Mouse (Mus musculus) MEL-GATA-1-ER (cell line): Measurements from ENCODE around the gene Alpk1.
"Not testable (repeated sequence)": the region's sequence is repeated elsewhere in the genome, so short reads cannot be mapped to it uniquely, and the experiment has no call there.

ENCODE experiments used
- DNase-seq: peaks from one replicate; pipeline ENCODE4 v3.0.0-alpha.2; 2012; ENCODE audit warnings: low read depth; ENCODE audit errors: extremely low read depth

Gene Alpk1

GRCm38 (mm10) chr3:127790234-127791055 lies 10.1 kb upstream of the Alpk1 start:
- DNase-seq = peak; percentile 62

GRCm38 (mm10) chr3:127789500-127790191 lies 9.3 kb upstream of the Alpk1 start, which contains the start of gene Tifa:
TSS of gene Tifa (plus strand) at chr3:127789805.
- DNase-seq = peak; percentile 12

GRCm38 (mm10) chr3:127788919-127789318 lies 8.6 kb upstream of the Alpk1 start:
- DNase-seq = no peak

GRCm38 (mm10) chr3:127788038-127788437 lies 7.7 kb upstream of the Alpk1 start:
- DNase-seq = no peak

DNA sequence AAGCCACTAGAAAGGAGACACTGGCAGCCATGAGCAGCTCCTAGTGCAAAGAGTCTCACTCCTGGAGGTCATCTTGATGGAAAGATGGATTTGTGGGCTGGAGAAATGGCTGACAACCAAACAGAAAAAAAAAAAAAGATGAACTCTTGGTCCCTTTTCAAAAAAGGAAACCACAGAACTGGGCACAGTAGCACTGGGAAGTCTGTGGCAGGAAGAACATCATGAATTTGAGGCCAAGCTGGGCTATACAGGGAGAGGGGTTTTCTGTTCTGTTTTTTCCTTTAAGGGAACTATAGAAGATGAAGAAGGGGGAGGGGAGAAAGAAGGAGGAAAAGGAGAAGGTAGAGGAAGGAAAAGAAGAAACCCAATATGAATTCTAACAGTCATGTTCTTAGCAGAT lies 6.7 kb upstream of the Alpk1 start:
- DNase-seq = no peak

GRCm38 (mm10) chr3:127783680-127784079 lies 3.4 kb upstream of the Alpk1 start:
- DNase-seq = not testable (repeated sequence)

DNA sequence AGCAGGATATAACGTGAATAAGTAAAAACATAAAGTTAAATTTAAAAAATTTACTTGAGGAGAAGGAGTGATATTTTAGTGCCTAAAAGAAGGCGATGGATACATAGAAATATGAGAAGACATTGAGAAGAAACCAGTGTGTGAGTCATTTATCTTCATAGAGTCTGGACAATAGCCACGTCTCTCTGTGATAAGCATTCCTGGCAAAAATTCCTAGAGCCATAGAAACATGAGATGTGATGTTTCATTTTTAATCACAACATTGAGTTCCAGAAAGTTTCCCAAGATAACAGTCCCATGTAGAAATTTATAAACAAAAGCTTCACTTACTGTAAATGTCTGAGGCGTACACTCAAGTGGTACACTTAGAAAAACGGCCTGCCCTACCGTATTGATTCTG lies 2.6 kb upstream of the Alpk1 start:
- no peak for DNase-seq

GRCm38 (mm10) chr3:127780921-127781320 lies 594 bp upstream of the Alpk1 start:
- no peak for DNase-seq

DNA sequence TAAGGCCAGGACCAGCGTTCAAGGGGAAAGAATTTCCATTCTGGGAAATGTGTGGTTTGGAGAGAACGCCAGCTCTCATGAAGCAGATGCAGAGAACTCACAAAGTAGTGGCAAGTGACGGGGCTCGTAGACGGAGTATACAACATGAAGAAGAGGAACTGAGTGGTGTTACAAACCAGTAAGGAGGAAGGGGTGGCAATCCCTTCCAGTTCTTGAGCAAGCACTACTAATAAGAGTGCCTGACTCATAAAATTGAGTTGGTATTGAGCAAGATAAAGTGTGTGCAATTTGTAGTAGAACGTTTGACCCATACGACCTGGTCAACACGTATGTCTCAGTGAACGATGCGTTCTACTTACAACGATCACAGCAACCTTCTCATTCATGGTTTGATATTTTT lies 11.2 kb downstream of the Alpk1 start:
- DNase-seq = no peak

DNA sequence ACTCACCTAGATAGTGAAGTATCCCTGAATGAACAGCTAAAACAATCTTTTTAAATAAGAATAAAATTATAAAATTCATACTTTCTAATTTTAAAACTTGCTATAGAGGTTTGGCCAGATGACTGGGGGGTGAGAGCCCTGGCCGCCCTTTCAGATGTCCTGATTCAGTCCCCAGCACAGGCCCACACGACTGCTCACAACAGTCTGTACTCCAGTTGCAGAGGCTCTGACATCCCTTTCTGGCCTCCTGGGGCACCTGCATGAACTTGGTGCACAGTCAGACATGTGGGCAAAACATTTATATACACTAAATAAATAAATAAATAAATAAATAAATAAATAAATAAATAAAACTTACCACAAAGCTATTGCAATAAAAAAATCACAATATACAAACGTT lies 14.4 kb downstream of the Alpk1 start:
- DNase-seq = no peak

- DNase-seq = no peak
These were observed 15.8 kb downstream of the Alpk1 start for GRCm38 (mm10) chr3:127764541-127764940.

GRCm38 (mm10) chr3:127763076-127763612 lies 17.2 kb downstream of the Alpk1 start:
- peak; percentile 95 for DNase-seq

GRCm38 (mm10) chr3:127762403-127762802 lies 17.9 kb downstream of the Alpk1 start:
- DNase-seq = no peak

DNA sequence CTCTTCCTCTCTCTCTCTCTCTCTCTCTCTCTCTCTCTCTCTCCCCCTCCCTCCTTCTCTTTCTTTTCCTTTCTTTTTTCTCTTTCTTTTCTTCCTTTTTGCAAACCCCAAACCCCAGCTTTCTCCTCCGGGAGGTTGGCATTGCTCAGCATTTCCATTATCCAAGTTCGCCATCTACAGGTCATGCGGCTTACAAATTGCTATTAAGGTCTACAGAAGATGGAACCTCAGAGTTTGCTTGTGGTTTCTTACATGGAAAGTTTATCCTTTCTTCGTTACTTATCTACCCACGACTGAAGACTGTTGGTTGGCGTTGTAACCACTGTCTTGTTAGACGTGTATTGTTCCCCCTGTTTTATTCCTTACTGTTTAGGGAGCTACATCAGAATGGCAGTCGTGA lies 21.1 kb downstream of the Alpk1 start:
- peak; percentile 87 for DNase-seq

- peak; percentile 30 for DNase-seq
These were observed 21.5 kb downstream of the Alpk1 start for GRCm38 (mm10) chr3:127758806-127759205.

GRCm38 (mm10) chr3:127757886-127758301 lies 22.4 kb downstream of the Alpk1 start:
- peak; percentile 93 for DNase-seq

DNA sequence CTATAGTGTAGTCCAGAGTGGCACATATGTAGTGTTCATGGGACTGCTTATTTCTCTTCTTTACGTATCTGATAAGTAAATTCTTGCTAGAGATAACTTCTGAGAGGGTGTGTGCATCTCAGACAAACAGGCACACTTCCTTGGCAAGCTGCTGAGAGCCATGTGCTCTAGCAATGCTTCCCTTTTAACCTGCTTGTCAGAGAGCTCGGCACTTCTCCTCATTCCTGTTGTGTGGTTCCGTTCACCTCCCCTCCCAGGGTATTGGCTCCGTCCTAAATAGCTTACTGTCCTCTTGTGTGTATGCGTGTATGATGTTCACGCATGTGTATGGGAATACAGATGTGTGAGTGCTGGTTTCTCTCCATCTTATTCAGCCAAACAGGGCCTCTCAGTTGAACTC lies 23.9 kb downstream of the Alpk1 start:
- DNase-seq = no peak

DNA sequence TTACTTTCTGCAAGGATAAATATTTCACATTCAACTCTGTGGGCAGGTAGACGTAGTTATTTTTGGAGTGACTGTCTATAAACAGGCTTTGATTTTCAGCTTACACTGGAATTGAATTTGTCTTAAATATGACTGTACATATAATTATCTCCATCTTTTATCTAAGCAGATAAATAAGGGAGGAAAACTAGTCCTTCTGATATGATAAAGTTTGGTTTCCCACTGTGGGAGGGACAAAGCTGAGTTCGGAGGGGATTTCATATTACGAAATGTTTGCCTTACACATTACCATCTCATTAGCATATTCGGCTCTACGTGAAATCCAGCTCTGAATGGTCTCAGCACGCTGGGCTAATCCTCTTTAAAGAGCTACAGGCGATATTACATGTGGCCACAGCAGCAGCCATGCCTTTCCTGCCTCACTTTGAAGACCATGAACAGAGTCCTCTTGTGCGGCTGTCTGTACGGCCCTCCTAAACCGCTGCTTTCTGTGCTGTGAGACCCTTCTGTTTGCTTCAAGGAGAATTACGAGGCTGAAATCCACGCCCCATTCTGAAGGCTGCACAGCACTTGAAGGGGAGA lies 30.3 kb downstream of the Alpk1 start:
- DNase-seq = no peak

- DNase-seq = no peak
These were observed 31.1 kb downstream of the Alpk1 start for GRCm38 (mm10) chr3:127749266-127749665.

DNA sequence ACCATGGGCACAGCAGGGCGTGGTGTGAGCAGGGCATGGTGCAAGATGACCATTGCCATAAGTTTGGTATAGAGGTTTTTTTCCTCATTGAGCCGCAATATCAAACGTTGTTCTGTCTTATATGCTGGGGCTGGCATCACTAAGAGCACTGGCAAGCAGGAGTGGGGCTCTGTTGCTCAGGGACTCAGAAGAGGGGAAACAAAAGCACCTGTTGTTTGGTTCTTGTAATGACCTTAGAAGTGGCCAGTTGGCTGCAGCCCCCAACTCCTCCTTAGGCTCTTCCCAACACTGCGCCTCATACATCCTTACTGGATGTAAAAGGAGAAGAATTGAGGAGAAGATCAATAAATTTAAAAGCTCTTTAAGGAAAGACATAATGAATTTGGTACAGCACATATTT lies 31.7 kb downstream of the Alpk1 start:
- no peak for DNase-seq

GRCm38 (mm10) chr3:127745911-127746640 lies 34.3 kb downstream of the Alpk1 start:
- DNase-seq = no peak
